Mouse (Mus musculus): ENCODE measurements at regions not wholly inside any gene's neighbourhood (a gene's known extent, or its start where the extent isn't known, plus 50 kb on each side); places are given as distances from the start of the nearest gene placed in this dataset.

DNA sequence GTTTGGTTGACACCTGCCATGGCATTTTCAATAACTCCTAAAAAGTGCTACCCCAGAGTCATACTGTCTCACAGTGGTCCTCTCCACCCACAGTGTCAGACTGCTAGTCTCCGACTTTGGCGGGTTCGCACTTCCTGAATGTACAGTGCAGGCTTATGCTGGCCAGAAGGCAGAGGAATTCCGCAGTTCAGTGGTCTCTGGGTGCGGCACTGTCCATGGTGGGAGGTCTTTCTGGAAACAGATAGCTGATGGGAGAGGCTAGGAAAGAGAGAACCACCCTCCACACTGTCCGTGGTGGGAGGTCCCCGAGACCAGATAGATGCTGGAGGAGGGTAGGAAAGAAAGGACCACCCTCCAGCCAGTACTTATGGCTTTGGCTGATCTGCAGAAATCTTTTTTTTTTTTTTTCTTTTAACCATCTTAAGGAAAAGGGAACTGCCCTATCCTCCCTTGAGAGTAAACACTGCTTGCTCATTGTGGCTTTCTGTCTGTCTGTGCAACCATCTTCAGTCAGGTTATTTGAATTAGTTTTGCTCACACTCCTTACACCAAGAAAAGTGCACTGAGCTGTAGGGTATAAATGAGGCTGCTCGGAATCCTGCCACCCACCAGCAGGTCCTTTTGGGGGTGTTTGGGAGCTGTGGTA is 227.2 kb downstream of the Kcnrg start:
- DNase-seq, result no peak

DNA sequence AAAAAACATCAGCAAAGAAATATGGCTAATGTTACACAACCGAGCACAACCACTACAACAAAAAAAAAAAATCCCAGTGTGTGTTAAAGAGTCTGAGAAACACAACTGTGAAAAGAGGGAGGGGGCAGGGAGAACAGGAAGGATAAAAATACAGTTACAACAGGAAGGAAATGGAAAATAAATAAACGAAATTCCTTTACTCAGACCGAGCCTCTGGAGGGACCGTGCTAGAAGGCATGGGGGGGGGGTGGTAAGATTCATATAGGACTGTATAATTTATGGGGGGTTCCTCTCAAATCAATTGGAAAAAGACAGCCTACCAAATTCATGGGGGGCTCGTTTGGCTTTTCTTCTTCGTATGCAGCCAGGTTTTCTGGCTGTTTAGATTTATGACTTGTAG is 228.5 kb downstream of the Kcnrg start:
- DNase-seq, result no peak

GRCm38 (mm10) chr14:61836231-61836630 is 229.0 kb downstream of the Kcnrg start:
- no peak for DNase-seq

- DNase-seq, result no peak
Measured at GRCm38 (mm10) chr14:61836965-61837364, 229.7 kb downstream of the Kcnrg start.

GRCm38 (mm10) chr14:61837851-61838250 is 230.6 kb downstream of the Kcnrg start:
- no peak for DNase-seq

DNA sequence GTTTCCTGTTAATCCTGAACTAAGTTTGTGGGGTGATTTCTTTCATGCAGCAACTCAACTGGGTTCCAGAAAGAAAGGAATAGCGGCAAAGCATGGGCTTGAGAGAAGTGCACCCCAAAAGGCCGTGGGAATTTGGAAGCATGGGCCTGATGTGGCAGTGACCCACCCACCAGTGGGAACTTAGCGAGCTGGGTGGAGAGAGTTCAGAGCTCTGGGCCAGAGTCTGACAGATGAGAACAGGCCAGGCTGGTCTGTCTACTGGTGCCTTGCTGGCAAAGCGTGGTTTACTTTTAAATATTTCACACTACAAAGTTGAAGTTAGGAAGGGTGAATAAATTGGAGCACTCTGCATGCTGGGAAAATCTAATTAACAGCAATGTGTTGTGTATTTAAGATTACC is 235.2 kb downstream of the Kcnrg start:
- no peak for DNase-seq

- DNase-seq, result no peak
Measured at GRCm38 (mm10) chr14:61846441-61846840, 239.2 kb downstream of the Kcnrg start.

DNA sequence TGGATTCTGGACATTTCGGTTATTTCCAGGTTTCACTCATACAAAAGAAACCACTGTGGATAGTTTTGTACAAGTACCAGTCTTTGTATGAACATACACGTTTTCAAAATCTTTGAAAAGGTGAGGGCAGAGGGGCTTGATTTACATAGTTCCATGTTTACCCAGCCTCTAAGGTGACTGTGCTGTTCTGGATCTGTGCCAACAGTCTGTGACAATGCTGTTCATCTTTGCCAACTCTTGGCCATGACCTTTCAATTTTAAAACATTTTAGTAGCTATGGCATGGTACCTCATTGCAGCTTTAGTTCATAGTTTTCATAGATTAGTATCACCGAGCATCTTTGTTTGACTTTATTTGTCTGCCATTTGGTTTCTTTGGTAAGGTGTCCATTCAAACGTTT is 243.0 kb downstream of the Kcnrg start:
- no peak for DNase-seq

DNA sequence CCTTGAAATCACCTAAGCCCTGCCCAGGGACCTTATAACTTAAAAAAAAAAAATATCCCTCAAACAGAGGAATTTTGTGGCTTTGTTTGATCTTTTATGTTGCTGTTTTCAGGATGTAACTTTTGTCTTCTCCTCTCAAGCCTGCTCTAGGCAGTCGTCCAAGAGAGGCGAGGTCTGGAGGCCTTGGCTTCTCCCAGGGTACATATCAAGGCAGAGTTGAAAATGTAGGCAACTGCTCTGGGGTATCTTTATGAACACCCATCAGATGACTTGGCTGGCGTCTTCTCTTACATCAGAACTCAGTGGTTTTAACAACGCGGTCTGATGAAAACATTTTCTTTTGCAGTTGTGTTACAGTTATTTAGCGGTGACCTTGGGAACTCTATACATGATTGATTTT is 250.4 kb downstream of the Kcnrg start:
- no peak for DNase-seq

- DNase-seq, result no peak
Measured at GRCm38 (mm10) chr14:61860688-61861087, 253.4 kb downstream of the Kcnrg start.

DNA sequence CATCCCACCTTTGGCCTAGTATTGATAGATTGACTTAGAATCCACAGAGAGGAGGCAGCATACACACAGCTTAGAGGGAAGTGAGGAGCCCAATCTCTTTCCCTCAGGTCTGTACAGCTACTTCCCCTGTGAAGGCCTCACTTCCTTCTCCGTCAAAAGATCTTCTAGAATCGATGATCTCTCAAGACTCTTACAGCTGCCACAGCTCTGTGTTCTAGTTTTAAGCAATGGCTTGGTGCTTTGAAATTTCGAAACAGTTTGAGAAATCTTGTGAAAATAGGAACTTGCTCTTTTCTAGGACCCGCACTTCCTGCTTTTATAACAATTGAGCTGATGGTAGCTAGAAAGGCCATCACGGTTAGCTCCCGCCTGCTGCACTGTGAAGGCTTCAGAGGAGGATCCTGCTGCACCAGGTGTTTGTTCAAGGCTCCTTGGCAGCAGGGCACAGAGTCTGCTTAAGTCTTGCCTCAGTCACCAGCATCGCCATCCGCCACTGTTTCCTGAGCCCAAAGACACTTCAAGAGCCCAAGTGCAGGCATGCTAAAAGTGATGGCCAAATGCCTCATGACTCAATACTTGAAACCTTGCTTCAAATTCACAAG is 254.2 kb downstream of the Kcnrg start:
- DNase-seq, result no peak

GRCm38 (mm10) chr14:61862931-61863330 is 255.7 kb downstream of the Kcnrg start:
- DNase-seq, result no peak

GRCm38 (mm10) chr14:61863475-61863874 is 256.2 kb downstream of the Kcnrg start:
- DNase-seq, result no peak

DNA sequence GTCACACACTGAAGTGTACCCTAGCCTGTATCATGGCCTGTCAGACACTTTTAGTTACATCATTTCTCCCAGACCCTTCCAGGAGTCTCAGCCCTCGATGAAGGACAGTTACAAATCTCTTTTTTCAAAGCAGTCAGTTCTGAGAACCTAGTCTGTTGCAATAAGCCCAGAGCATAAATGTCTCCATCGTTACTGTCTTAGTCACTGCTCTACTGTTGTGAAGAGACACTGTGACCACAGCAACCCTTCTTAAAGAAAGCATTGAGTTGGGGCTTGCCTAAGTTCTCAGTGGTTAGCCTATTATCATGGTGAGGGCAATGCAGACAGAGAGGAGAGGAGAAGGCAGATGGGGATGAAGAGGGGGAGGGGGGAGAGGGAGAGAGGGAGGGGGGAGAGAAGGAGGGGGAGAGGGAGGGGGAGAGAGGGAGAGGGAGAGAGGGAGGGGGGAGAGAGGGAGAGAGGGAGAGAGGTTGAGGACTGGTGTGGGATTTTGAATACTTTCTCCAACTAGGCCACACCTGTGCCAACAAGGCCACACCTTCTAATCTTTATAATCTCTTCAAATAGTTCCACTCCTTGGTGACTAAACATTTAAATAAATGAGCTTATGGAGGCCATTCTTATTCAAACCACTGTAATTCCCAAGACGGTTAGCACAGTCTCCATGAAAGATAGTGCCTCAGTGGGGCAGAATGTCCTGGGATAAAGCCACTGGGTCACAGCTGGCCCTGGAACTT is 259.4 kb downstream of the Kcnrg start:
- no peak for DNase-seq

DNA sequence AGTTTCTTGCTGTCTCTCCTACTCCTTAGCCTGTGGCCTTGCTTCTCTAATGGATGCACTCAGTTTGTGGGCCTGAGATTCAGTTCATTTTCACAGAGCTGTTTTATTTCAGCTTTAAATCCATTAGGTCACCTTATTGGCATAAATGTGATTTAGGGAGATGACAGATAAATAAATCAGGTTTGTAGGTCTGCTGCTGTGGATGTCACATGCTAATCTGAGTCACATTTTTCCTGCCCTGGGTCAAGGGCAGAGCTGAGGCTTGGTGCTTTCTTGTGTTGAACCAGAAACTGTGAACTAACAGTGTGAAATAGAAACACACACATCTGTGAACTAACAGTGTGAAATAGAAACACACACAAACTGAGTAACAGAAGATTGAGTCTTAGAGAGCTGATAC is 266.9 kb downstream of the Kcnrg start:
- no peak for DNase-seq

GRCm38 (mm10) chr14:61879416-61879815 is 272.2 kb downstream of the Kcnrg start:
- DNase-seq, result no peak

GRCm38 (mm10) chr14:61880514-61881259 is 273.4 kb downstream of the Kcnrg start:
- no peak for DNase-seq

- DNase-seq, result no peak
Measured at GRCm38 (mm10) chr14:61885241-61886015, 278.2 kb downstream of the Kcnrg start.

- DNase-seq, result no peak
Measured at GRCm38 (mm10) chr14:61889626-61890025, 282.4 kb downstream of the Kcnrg start.

GRCm38 (mm10) chr14:61893786-61894185 is 286.5 kb downstream of the Kcnrg start:
- DNase-seq, result no peak

- no peak for DNase-seq
Measured at GRCm38 (mm10) chr14:61896879-61897278, 289.6 kb downstream of the Kcnrg start.

- no peak for DNase-seq
Measured at GRCm38 (mm10) chr14:61898664-61899063, 291.4 kb downstream of the Kcnrg start.
